Mouse (Mus musculus): ENCODE measurements at regions not wholly inside any gene's neighbourhood (a gene's known extent, or its start where the extent isn't known, plus 50 kb on each side); places are given as distances from the start of the nearest gene placed in this dataset.

- no peak for TF ChIP-seq GATA1 (IDR thresholded peaks at IDR 0.05; ENCODE audit: low read length)
- TF ChIP-seq TAL1 (IDR thresholded peaks at IDR 0.05; ENCODE audit: low read length): no peak
These were observed 66.6 kb upstream of the Cul1 start for GRCm38 (mm10) chr6:47386550-47386949.

Data from erythroblast, embryonic 14.5 days (primary cell).